Mouse (Mus musculus) midbrain, embryonic 16.5 days (tissue): ENCODE measurements around the gene Fat2. TPM values are rescaled to one million over a fixed set of nuclear protein-coding genes. Genes with fewer than 3 reads are reported as not detected.

Experiments used
- polyA plus RNA-seq: library from polyadenylated mRNA; unstranded; fragments of >200 nt; fragmentation: Nextera tagmentation; extraction: Ambion mirVana; gene quantifications from 2 replicates; pipeline ENCODE4 v1.2.1, GENCODE M21; 2015

Gene Fat2
- polyA plus RNA-seq, 1 experiment from 2014 or later: 0.08 TPM

Other genes starting within 250 kb of the Fat2 start
- gene Gm2a, start 238.4 kb downstream of the Fat2 start, polyA plus RNA-seq: 22.3 and 32.5 TPM in 2 replicates
- gene Slc36a3, start 184.9 kb downstream of the Fat2 start, polyA plus RNA-seq: not detected in 2 replicates
- 0.40 and 0.51 TPM in 2 replicates for gene Slc36a2, start 151.5 kb downstream of the Fat2 start, polyA plus RNA-seq
- 3.5 and 3.7 TPM in 2 replicates for gene Slc36a1, start 132.2 kb downstream of the Fat2 start, polyA plus RNA-seq
- 426 and 452 TPM in 2 replicates for gene Sparc, start 86.6 kb upstream of the Fat2 start, polyA plus RNA-seq
- 196 and 215 TPM in 2 replicates for gene Atox1, start 124.7 kb upstream of the Fat2 start, polyA plus RNA-seq
- gene G3bp1, start 133.1 kb upstream of the Fat2 start, polyA plus RNA-seq: 92.4 and 103 TPM in 2 replicates